Mouse (Mus musculus) adrenal gland, postnatal 36 days (tissue): Measurements from ENCODE around the gene Jag1. TPM values are rescaled to one million over a fixed set of nuclear protein-coding genes. Genes with fewer than 3 reads are reported as not detected.

Experiments used
- DNase-seq, 2 experiments: peaks; one replicate each; pipeline ENCODE4 v3.0.0; 2021; ENCODE audit warnings: mixed read lengths in 1 of 2
- long read RNA-seq, 2 experiments: library from polyadenylated mRNA; stranded (forward); transcript quantifications; one replicate each; pipeline ENCODE4 v2.0.0; 2021; ENCODE audit warnings: borderline sequencing depth in 2 of 2
- total RNA-seq, 2 experiments: library from RNA; stranded (reverse); gene quantifications; 2 replicates each; pipeline ENCODE4 v1.2.3; 2021

Jag1 gene
- 10 to 100 TPM; 13.5 to 13.6 TPM for total RNA-seq
- long read RNA-seq, experiment 1, partial matches to known transcripts = 3 of 3 reads
- long read RNA-seq, experiment 1, other reads (novel, unspliced or antisense) = 0 of 3 reads
- long read RNA-seq, experiment 2, full-length matches to known transcripts = 1 of 2 reads
- long read RNA-seq, experiment 2, partial matches to known transcripts = 1 of 2 reads
- long read RNA-seq, experiment 2, other reads (novel, unspliced or antisense) = 0 of 2 reads

DNA sequence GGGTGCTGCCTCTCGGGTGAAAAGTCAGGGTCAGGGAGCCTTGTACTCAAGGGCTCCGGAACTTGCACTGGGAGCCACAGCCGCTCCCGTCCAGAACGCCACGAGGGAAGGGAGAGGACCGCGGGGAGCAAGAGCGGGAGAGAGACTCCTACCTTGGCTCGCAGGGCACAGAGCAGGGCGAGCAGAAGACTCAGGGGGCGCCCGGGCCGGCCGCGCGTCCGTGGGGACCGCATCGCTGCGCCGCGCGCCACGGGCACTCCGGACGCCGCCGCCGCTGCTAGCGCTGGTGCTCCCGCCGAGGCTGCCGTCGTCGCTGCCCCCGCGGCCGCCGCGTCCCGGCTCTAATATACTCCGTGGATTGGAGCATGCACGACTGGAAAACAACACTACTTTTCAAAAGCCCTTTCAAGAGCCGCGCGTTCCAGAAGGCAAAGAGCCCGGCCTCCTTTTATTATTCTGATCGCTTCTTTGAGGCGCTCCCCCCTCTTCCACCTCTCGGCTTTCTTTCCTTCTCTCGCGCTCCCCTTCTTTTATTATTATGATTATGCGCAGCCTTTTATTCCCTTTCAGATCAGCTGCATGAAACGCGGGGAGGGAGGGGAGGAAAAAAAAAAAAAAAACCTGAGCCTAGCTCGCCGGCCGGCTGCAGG, at the start of gene Jag1:
Jag1 (minus strand) TSS at position 620 of the 650 bp plus-strand sequence.
- DNase-seq = peak; percentile 56 to 69

DNA sequence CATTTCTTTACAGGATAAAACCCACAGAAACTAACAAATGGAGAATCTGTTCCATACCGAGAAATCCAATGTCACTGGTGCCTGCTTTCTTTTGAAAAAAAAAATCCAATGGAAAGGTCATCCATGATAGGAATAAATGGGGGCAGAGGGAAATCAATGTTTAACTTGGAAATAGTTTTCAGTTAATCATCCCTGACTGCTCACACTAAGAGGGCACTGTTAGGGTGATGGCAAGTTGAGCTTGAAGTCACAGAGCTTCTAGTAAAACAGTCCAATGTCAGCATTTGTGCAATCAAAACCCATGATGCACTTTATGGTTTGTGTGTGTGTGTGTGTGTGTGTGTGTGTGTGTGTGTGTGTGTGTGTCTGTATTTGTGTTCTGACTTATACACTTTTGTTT, 39.6 kb upstream of the Jag1 start:
- DNase-seq = no peak

DNA sequence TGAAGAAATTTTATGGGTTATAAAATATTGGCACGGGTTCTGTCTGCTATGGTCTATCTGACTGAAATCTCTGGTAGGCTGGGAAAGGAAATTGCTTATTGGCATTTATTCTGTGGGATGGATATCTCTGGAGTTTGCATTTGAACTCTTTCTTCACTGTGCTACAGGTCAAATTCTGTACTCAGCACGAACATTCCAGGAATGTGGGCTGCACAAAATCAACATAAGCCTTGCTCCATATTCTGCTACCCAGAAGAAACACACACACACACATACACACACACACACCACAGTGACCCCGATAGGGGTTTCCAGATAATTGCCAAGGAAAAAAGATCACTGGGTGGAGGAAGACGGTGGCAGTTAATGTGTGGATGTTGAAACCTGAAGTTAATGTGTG, 37.4 kb upstream of the Jag1 start:
- no peak for DNase-seq

DNA sequence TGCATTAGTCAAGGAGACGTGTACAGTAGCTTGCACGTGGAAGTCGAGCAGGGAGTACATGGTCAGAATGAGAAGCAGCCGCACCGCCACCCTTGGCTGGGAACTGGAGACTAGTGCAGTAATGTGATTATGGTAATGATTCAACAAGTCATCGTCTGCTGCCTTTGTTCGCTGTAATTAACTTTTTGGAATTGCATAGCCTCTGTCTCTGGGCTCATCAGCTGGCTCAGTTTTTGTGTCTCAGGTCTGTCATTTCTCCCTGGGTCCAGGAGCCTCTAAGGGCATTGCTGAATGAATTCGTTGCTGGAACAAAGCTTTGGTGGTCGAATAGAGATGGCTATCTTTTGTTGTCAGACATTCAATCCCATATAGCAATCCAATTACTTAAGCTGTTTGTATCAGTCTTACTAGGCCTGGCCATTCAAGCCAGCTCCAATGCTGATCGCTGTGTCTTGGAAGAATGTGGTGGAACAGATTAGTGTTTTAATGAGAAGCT, 36.8 kb upstream of the Jag1 start:
- DNase-seq = no peak

DNA sequence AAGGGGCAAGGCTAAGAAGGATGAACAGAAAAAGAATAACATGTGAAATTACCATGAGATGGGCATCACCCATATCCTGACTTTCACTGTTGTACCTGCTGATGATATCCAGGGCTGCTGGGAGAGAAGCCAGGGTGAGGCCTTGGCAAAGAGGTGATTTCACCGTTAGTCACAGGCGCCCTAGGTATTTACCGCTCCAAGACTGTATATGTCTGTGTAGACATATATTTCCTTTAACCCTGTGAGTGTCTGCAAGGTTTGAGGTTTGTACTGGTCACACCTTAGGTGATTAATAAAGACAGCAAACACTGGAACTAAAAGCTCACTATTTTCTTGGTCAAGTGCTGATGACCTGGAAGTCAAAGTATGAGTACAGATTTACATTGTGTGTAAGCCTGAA, 34.5 kb upstream of the Jag1 start:
- no peak for DNase-seq

DNA sequence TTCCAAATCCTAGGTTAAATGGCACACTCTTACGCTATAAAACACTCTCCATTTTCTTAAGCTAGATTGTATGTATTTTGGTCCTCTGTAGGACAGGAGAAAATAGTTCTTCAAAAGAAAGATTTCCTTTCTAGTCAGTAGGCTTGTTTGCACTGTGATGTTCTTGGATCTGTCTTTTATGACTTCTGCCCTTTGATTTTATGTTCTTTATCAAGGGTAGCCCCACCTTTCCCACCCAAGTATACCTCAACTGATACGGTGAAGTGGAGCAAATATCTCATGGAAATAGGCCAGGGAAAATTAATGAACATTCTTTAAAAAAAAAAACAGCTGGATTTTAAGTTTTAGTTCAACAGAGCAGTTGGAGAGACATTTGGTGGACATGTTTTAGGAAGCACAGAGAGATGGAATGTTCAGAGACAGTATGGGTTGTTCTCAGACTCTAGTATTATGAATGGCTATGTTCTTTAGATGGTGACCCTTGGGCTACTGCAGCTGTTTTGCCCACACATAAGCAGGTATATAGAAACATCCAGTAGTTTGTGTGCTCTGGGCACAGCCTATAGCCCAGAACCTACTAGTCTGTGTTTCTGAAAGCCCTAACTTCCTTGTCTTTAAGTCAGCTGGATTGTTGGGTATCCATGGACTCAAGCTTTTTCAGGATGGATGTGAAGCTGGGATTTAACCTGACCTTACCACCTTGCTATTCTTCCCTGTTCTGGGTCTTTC, 30.7 kb upstream of the Jag1 start:
- DNase-seq = no peak

DNA sequence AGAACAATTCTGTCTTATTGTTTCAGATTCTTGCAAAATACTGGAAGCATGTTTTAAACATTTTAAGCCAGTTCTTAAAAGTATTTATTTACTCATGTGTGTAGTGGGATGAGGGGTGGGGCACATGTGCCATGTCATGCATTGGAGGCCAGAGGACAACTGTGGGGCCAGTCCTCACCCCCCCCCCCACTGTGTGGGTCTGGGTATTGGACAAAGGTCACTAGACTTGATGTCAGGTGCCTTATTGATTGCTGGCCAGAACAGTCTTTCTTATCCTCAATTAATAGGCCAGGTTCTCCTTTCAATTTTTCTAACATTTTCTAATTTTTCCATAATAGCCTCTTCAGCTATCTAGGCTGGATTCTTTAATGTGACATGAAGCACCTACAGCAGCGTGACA, 21.6 kb upstream of the Jag1 start:
- DNase-seq = no peak

DNA sequence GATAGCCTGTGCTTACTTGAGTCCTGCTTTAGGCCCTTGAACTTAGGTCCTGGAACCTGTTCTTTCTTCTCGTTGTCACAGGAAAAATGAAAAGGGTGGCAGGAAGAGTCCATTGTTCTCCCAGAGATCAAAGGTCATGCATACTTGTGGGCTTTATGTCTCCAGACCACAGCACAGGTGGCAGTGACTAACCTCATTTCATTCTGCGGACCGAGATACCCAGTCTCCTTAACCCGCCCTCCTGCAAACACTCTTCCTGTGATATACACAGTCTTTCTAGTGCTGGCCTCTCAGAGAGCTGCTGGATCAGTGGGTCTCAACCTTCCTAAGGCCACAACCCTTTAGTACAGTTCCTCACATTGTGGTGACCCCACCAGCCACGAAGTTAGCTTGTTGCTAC, 17.6 kb upstream of the Jag1 start:
- DNase-seq = no peak

DNA sequence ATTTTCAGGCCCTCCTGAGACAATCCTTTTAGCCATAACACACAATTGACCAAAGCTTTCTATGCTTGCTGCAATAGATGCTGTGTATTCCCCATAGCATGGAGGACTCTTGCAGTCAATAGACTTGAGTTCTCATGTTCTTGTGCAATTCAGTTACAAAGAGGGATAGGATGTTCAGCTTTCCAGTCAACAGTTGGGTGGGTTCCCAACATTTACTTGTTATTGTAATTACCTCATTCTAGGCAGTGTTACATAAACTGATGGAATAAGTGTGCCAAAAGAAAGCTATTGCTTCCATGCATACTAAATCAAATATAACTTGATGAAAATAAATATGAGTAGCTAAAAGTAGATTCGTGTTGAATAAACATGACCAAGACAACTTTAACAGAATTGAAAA, 8.4 kb upstream of the Jag1 start:
- no peak for DNase-seq

DNA sequence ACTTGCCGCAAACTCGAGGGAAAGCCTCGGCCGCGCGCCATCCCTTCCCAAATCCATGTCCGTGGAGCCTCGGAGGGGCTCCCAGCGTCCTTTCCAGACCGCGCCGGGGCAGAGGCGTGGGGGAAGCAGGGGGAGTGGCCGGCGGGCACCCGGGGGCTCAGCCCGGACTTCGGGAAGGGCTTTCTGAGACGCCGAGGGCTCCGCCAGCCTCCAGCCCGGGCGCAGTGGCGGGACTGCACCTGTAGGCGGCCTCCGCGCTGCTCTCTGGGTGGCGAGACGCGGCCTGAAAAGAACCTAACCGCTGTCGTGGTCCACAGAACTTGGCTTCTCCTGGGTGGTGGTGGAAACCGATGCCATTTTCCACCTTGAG, 862 bp upstream of the Jag1 start:
- peak; percentile 91 to 94 for DNase-seq

DNA sequence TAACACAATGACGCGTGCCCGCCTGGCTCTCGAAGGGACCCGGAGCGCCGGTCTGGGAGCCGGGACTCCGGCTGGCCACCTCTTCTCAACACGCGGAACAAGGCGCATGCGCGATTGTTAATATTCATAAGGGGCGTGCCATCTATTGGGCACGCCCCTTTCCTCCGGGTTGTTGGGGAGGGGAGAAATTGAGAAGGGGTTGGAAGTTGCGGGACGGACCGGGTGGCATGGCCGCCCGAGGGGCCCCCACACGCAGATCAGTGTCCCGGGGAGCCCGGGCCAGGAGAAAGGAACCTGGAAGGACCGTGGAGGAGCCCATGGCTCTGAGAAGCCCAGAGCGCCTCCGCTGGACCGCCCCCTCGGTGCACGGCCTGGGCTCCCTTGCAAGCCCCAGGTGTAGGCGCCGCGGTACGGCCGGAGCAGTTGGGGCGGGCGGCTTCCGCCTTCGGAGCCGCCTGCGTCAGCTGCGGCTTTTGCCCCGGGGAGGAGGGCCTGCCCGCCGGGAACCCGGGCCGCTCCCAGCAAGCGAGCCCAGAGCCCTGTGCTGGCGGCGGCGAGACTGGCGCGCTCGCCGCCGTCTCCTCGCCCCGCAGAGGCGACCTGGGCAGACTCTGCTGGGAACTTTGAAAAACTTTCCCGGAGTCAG, 354 bp upstream of the Jag1 start:
- peak; percentile 92 to 94 for DNase-seq

DNA sequence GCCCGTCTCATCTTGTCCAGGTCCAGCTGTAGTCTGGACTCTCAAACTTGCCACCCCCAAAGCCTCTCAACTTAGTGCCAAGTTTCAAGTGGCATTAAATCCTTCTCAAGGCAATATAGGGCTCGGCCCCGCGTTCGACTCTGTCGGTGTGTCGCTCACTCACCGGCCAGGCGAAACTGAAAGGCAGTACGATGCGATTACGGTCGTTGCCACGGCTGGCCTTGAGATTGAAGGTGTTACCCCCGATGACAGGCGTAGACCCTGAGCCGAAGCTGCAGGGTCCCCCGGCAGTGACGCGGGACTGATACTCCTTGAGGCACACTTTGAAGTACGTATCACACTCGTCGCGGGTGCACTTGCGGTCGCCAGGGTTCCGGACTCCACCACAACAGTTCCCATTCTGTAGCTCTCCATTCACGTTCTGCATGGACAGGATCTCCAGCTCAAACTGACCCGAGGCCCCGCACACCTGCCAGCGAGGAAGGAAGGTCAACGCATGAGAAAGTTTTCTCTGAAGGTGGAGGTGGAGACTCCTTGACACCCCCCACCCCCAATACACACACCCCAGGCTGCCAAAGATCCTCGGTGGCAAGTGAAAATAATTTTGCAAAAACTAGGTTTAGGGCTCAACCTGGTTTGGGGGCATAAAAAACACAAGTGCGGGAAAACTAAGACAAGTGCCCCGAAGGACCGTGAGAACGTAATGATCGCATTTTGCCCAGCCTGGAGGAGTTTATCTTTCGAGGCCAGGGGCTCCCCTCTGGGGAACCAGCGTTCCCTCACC, 1.0 kb downstream of the Jag1 start:
- DNase-seq = peak; percentile 25 to 45

DNA sequence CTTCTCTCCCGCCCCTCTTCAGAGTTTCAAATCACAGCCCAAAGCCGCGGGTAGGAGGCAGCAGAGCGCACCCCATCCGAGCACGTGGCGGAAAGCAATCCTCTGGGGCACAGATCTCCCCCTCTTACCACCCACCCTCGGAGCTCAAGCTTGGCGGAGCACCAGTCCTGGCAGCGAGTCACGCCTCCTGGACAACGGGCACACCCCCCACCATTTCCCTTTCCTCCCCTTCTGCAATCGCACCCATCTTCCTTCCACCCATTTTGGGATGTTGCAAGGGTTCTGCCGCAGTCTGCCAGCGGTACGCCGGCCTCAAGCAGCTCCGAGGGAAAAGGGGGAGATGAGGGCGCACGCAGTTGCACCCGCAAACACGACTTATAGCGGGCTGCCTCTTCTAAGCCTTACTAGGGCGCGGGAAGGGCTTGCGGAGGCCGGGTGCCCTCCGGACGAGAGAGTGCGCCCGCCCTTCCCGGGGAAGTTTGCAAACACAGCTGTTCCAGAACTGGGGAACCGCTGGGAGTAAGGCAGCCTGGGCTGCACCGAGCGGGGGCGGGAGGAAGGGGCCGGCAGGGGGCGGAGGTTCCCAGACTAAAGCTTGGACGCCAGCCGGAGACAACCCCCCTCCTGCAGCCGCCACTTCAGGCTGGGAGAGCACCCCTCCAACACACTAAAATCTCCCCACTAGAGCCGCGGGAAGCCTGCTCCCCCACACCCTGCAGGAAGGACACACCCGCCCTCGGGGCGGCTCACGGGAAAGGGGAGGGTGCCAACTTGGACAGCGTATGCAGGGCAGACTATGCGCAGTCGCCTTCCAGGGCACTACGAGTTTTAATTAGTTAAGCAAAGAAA, 2.0 kb downstream of the Jag1 start:
- peak; percentile 85 for DNase-seq

DNA sequence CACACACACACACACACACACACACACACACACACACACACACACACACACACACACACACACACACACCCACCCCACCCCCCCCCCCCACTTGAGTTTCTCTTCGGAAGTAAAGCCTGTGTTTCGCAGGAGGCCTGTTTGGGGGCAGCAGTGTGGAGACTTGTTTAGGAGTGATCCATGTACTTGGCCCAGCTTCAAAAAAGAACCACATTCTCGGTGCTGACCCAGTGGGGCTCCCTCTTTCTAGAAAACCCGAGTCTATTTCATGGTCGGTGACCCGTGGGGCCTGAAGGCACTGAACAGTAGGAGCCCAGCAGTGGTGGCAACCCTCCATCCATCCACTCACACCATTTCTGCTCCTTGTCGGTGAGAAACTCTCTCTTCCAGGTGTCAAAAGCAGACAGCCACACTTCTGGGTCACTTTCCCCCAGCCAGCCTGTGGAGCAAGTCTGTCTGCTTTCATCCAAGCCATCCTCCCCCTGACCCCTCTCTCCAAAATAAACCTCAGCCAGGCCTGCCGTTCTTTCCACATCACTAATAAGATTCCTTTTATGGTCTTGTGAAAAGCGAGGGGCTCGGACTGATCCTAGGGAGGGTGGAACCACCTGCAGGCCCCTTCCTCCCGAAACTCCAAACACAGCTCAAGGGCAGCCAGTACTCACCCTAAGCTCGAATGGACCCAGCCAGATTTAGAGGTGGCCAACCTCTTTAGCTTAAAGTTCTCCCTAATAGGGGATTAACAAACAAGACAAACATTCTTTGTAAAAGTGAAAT, 3.0 kb downstream of the Jag1 start:
- no peak for DNase-seq

DNA sequence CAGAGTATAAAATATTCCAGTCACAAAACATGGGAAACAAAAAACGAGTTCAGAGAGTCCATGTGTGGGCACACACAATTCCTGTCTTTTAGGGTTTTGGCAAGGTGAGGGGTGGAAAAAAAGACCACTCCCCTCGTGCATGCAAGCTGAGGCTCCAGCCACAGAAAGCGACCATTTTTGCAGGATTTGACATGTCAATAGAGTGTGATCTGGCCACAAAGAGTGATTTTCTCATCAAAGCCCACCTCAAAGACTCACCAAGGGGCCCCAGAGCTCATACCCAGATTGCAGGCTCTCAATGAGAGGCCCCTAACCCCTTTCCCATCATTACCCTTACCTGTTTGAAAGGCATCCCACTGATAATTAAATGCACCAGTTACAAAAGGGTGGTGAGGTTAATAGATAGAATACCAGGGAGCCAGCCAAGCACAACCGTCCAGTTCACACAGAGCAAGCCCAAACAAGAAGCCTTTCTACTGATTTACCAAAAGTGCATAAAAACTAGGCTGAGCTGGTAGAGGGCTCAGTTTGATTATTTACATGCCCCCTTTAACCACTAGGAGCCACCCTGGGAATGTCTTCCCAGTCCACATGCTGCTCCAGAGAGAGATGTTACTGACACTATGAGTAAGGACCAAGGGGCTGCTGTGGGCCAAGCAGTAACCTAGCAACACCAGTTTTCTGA, 6.1 kb downstream of the Jag1 start:
- no peak for DNase-seq

DNA sequence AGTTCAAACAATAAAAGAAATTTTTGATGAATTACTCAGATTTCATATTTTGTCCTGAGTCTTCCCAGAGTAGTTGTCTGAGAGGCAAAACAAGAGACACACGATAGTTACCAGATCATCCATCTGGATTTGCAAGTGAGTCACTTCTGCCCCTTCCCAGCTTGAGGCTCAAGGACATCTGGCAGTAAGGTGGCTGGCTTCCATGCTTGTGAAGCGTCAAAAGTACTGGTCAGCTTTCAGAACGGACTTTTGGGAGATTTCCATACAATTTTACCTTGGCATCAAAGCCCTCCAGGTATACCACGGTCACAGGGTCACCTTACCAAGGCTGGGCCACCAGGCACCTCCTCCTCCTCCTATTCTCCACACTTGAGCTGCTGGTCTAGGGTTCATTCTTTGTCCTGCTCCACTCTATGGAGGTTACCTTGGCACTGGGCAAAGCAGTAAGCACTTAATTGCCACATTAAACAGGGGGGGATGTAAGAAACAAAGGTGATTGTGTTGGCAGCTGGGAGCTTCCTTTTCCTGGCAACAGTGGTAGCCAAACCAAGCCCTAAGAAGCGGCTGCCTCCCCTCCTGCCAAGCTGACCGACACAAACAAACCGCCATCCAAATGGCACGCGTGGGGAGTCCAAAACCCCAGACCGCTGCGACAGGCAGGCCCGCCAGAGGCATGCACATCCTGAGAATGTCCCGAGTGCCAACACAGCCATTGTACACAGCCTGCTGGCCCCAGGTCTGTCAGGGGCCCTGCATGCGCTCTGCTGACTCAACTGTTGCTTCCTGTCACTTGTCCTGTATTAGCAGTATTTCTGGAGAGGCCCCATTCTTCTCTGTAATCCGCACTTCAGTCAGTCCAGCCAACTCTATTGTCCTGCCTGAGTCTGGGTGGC, 6.9 kb downstream of the Jag1 start:
- peak; percentile 36 to 51 for DNase-seq

DNA sequence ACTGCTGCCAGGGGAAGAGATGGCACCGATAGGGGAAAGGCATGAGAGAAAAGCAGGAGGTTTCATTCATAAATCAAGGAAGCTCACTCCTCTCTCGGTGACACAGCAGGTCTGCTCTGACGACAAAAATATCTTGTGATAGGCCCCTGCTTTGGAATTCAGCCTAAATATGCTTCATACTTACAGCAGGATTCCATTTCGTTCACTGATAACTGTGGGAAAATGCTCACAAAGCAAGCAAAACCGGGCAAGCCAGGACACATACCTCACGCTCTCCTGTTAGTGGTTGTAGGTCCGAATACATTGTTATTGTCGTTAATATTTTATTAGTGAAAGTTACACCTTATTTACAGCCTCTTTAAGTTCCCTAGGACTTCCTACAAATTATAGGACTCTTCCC, 8.5 kb downstream of the Jag1 start:
- no peak for DNase-seq

DNA sequence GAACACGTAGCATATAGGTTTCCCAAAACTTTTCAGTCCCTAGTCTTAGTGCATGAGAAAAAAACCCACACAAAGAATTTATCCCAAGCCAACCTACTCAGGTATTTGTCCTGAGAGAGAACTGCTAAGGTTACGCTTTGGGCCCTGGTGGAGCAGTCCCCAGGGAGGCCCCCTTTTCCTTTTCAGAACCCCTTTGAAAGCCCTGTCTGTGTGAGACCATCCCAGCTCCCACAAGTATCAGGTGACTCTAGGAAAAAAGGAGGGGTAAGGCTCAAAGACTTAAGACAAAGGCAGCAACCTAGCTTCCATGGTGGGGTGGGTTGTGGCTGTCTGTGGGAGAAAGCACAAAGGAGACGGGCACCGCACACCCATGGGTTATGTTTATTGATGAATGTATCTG, 9.2 kb downstream of the Jag1 start:
- no peak for DNase-seq

DNA sequence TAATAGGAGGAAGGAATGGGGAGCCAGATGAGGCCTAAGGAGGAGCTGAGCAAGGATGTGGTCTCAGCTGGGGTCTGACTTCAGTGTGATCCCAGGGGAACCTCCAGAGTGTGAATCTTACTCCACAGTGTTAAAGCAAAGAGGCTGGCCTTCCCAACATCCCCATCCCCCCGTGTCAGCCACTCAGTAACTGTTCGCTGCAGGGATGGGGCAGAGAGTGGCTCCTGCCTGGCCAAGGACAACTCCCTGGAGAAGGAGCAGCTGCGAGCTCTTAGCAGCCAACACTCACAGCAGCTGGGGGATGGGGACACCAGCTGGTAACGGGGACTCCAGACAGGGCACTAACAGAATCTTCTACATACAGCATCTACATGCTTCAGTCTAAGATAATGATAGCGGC, 15.4 kb downstream of the Jag1 start:
- peak; percentile 29 to 54 for DNase-seq
